Mouse (Mus musculus) midbrain, postnatal 0 days (tissue): ENCODE measurements at regions not wholly inside any gene's neighbourhood (a gene's known extent, or its start where the extent isn't known, plus 50 kb on each side); places are given as distances from the start of the nearest gene placed in this dataset.

ENCODE experiments used
- ATAC-seq: fragments of 200-750 bp; cut with Nextera tagmentation; 2 replicates; pipeline ENCODE4 v1.8.0; 2017; ENCODE audit warnings: moderate number of reproducible peaks, mild to moderate bottlenecking, moderate TSS enrichment, moderate library complexity; ENCODE audit not compliant: low FRiP score
- DNase-seq: peaks from one replicate; pipeline ENCODE4 v3.0.0-alpha.2; 2015; ENCODE audit warnings: low spot score
- H3K27ac ChIP-seq: fragments of 300-500 bp; sonication (generic); 2 replicates; pipeline ENCODE4 v1.5.1; 2014; ENCODE audit warnings: low read depth, mild to moderate bottlenecking, low read length, mixed read lengths
- H3K27me3 ChIP-seq: fragments of 300-500 bp; sonication (generic); 2 replicates; pipeline ENCODE4 v1.6.1; 2014; ENCODE audit warnings: low read length, control low read depth, mixed read lengths; ENCODE audit not compliant: insufficient read depth
- H3K36me3 ChIP-seq: fragments of 300-500 bp; sonication (generic); 2 replicates; pipeline ENCODE4 v1.6.1; 2014; ENCODE audit warnings: low read length, control low read depth, mixed read lengths; ENCODE audit not compliant: insufficient read depth
- H3K4me1 ChIP-seq: fragments of 300-500 bp; sonication (generic); 2 replicates; pipeline ENCODE4 v1.6.1; 2014; ENCODE audit warnings: mild to moderate bottlenecking, control low read depth, antibody characterized with exemption, low read length, mixed read lengths; ENCODE audit not compliant: insufficient read depth
- H3K4me2 ChIP-seq: fragments of 300-500 bp; sonication (generic); 2 replicates; pipeline ENCODE4 v1.6.1; 2014; ENCODE audit warnings: low read depth, mild to moderate bottlenecking, low read length, mixed read lengths; ENCODE audit not compliant: poor library complexity, severe bottlenecking
- H3K4me3 ChIP-seq: fragments of 300-500 bp; sonication (generic); 2 replicates; pipeline ENCODE4 v1.5.1; 2014; ENCODE audit warnings: low read depth, mild to moderate bottlenecking, low read length, moderate library complexity
- H3K9ac ChIP-seq: fragments of 300-500 bp; sonication (generic); replicated peaks from 2 replicates; pipeline ENCODE4 v1.6.1; 2014; ENCODE audit warnings: mild to moderate bottlenecking, low read length, moderate library complexity, mixed read lengths; ENCODE audit not compliant: poor library complexity, severe bottlenecking
- H3K9me3 ChIP-seq: fragments of 300-500 bp; sonication (generic); 2 replicates; pipeline ENCODE4 v1.6.1; 2016; ENCODE audit warnings: low read length, control low read depth
- CTCF ChIP-seq: IDR thresholded peaks from 2 replicates; pipeline ENCODE4 v1.5.1; 2016; ENCODE audit warnings: antibody characterized with exemption, mild to moderate bottlenecking
- WGBS: fragments of 180-500 bp; shearing (Covaris S2); extraction: QIAGEN DNeasy Blood & Tissue Kit; methylation state at CpG from one replicate; pipeline ENCODE4 v1.1.7; 2014; 5-methylcytosine and 5-hydroxymethylcytosine counted together

GRCm38 (mm10) chr1:92703270-92703669, 54.6 kb upstream of the Otos start:
- DNase-seq (no peak), ATAC-seq (no peak)
- Histone ChIP-seq H3K9ac (no peak overlapping the region), H3K9me3 (no peaks in the 10 kb centered on the region), H3K4me1 (no peaks in the 10 kb centered on the region), H3K36me3 (no peaks in the 10 kb centered on the region), H3K27ac (no peak overlapping the region), H3K27me3 (no peaks in the 10 kb centered on the region), H3K4me2 (no peak overlapping the region), H3K4me3 (no peak overlapping the region)
- no peak for TF ChIP-seq CTCF
- 79% methylated on average over 3 of the region's 3 CpGs for WGBS

- Histone ChIP-seq H3K4me3 (no peak overlapping the region), H3K36me3 (no peaks in the 10 kb centered on the region), H3K4me1 (no peaks in the 10 kb centered on the region), H3K27ac (no peak overlapping the region), H3K27me3 (no peaks in the 10 kb centered on the region), H3K9ac (no peak overlapping the region), H3K9me3 (no peaks in the 10 kb centered on the region), H3K4me2 (no peak overlapping the region)
- ATAC-seq (no peak), DNase-seq (no peak)
- WGBS = 93% methylated on average over 2 of the region's 2 CpGs
- TF ChIP-seq CTCF = no peak
Measured at GRCm38 (mm10) chr1:92700107-92700506, 51.5 kb upstream of the Otos start.

GRCm38 (mm10) chr1:92699697-92700096, 51.1 kb upstream of the Otos start:
- H3K4me1 ChIP-seq = no peaks in the 10 kb centered on the region
- H3K9me3 ChIP-seq = no peaks in the 10 kb centered on the region
- H3K27ac ChIP-seq = no peak overlapping the region
- WGBS = 17% methylated on average over 6 of the region's 6 CpGs
- DNase-seq = peak; percentile 43
- H3K4me2 ChIP-seq = no peak overlapping the region
- ATAC-seq = 0 out of 2 replicates have a peak, but pooled peaks have one; percentile 23
- H3K4me3 ChIP-seq = no peak overlapping the region
- H3K36me3 ChIP-seq = no peaks in the 10 kb centered on the region
- no peak for TF ChIP-seq CTCF
- no peak overlapping the region for H3K9ac ChIP-seq
- no peaks in the 10 kb centered on the region for H3K27me3 ChIP-seq

- Histone ChIP-seq H3K9ac (no peak overlapping the region), H3K27ac (no peak overlapping the region)
Measured at GRCm38 (mm10) chr1:92699048-92699447, 50.4 kb upstream of the Otos start.

GRCm38 (mm10) chr1:92698541-92698940, 49.9 kb upstream of the Otos start:
- ATAC-seq (no peak), DNase-seq (no peak)
- H3K27ac ChIP-seq = no peak overlapping the region
- no peak for TF ChIP-seq CTCF
- no peaks in the 10 kb centered on the region for H3K36me3 ChIP-seq
- no peaks in the 10 kb centered on the region for H3K4me1 ChIP-seq
- no peak overlapping the region for H3K4me2 ChIP-seq
- no peak overlapping the region for H3K9ac ChIP-seq
- 89% methylated on average over 3 of the region's 3 CpGs for WGBS
- H3K9me3 ChIP-seq = no peaks in the 10 kb centered on the region
- no peaks in the 10 kb centered on the region for H3K27me3 ChIP-seq
- no peak overlapping the region for H3K4me3 ChIP-seq

More at GRCm38 (mm10) chr1:92699048-92699447, 50.4 kb upstream of the Otos start:
- H3K4me2 ChIP-seq = no peak overlapping the region
- DNase-seq (peak; percentile 75), ATAC-seq (peak; percentile 49; the same call in 1 of the 2 replicates)
- no peaks in the 10 kb centered on the region for H3K9me3 ChIP-seq
- no peak overlapping the region for H3K4me3 ChIP-seq
- 9% methylated on average over 9 of the region's 9 CpGs for WGBS
- no peaks in the 10 kb centered on the region for H3K4me1 ChIP-seq
- no peaks in the 10 kb centered on the region for H3K27me3 ChIP-seq
- no peak for TF ChIP-seq CTCF
- no peaks in the 10 kb centered on the region for H3K36me3 ChIP-seq
